Mouse (Mus musculus): ENCODE measurements around the gene Ankrd26.
"Not testable (repeated sequence)": the region's sequence is repeated elsewhere in the genome, so short reads cannot be mapped to it uniquely, and the experiment has no call there.

The Ankrd26 gene

GRCm38 (mm10) chr6:118561745-118562609, at the start of gene Ankrd26:
Gene Ankrd26, minus strand, starts transcription at chr6:118562226.
- peak; percentile 72 for DNase-seq (ENCODE audit: extremely low spot score, low read depth, low spot score)

- DNase-seq (ENCODE audit: extremely low spot score, low read depth, low spot score) = no peak
These were observed 46.9 kb upstream of the Ankrd26 start for GRCm38 (mm10) chr6:118608906-118609305.

GRCm38 (mm10) chr6:118605974-118606373, 43.9 kb upstream of the Ankrd26 start:
- no peak for DNase-seq (ENCODE audit: extremely low spot score, low read depth, low spot score)

- DNase-seq (ENCODE audit: extremely low spot score, low read depth, low spot score) = no peak
These were observed 41.8 kb upstream of the Ankrd26 start for GRCm38 (mm10) chr6:118603825-118604224.

- no peak for DNase-seq (ENCODE audit: extremely low spot score, low read depth, low spot score)
These were observed 33.6 kb upstream of the Ankrd26 start for GRCm38 (mm10) chr6:118595681-118596055.

- DNase-seq (ENCODE audit: extremely low spot score, low read depth, low spot score) = no peak
These were observed 33.0 kb upstream of the Ankrd26 start for GRCm38 (mm10) chr6:118594833-118595680.

GRCm38 (mm10) chr6:118594070-118594469, 32.0 kb upstream of the Ankrd26 start:
- no peak for DNase-seq (ENCODE audit: extremely low spot score, low read depth, low spot score)

- DNase-seq (ENCODE audit: extremely low spot score, low read depth, low spot score) = no peak
These were observed 31.5 kb upstream of the Ankrd26 start for GRCm38 (mm10) chr6:118593377-118594061.

GRCm38 (mm10) chr6:118592662-118593376, 30.8 kb upstream of the Ankrd26 start:
- DNase-seq (ENCODE audit: extremely low spot score, low read depth, low spot score) = no peak

- DNase-seq (ENCODE audit: extremely low spot score, low read depth, low spot score) = not testable (repeated sequence)
These were observed 16.7 kb upstream of the Ankrd26 start for GRCm38 (mm10) chr6:118578741-118579140.

- no peak for DNase-seq (ENCODE audit: extremely low spot score, low read depth, low spot score)
These were observed 12.3 kb upstream of the Ankrd26 start for GRCm38 (mm10) chr6:118574351-118574750.

- DNase-seq (ENCODE audit: extremely low spot score, low read depth, low spot score) = no peak
These were observed 5.8 kb upstream of the Ankrd26 start for GRCm38 (mm10) chr6:118567816-118568215.

GRCm38 (mm10) chr6:118561225-118561624, 801 bp downstream of the Ankrd26 start:
- no peak for DNase-seq (ENCODE audit: extremely low spot score, low read depth, low spot score)

- no peak for DNase-seq (ENCODE audit: extremely low spot score, low read depth, low spot score)
These were observed 23.4 kb downstream of the Ankrd26 start for GRCm38 (mm10) chr6:118538627-118539026.

- not testable (repeated sequence) for DNase-seq (ENCODE audit: extremely low spot score, low read depth, low spot score)
These were observed 24.8 kb downstream of the Ankrd26 start for GRCm38 (mm10) chr6:118537201-118537600.

- DNase-seq (ENCODE audit: extremely low spot score, low read depth, low spot score) = no peak
These were observed 26.7 kb downstream of the Ankrd26 start for GRCm38 (mm10) chr6:118535321-118535720.

GRCm38 (mm10) chr6:118533381-118533780, 28.6 kb downstream of the Ankrd26 start:
- DNase-seq (ENCODE audit: extremely low spot score, low read depth, low spot score) = no peak

- no peak for DNase-seq (ENCODE audit: extremely low spot score, low read depth, low spot score)
These were observed 41.4 kb downstream of the Ankrd26 start for GRCm38 (mm10) chr6:118520668-118521067.

- no peak for DNase-seq (ENCODE audit: extremely low spot score, low read depth, low spot score)
These were observed 48.6 kb downstream of the Ankrd26 start for GRCm38 (mm10) chr6:118513335-118514012.

- DNase-seq (ENCODE audit: extremely low spot score, low read depth, low spot score) = no peak
These were observed 63.0 kb downstream of the Ankrd26 start for GRCm38 (mm10) chr6:118499010-118499409.

Measured in hindlimb bud, embryonic 11.5 days (tissue).